Mouse (Mus musculus): ENCODE results near the gene A330070K13Rik.

Gene A330070K13Rik

GRCm38 (mm10) chr5:130329889-130330288 lies 54.5 kb downstream of the A330070K13Rik start:
- no peak for DNase-seq

Data from thymus, postnatal 4 days (tissue).